Mouse (Mus musculus) erythroid progenitor cell, adult 5-6 weeks (primary cell): ENCODE measurements around the gene Wwox. TPM values are rescaled to one million over a fixed set of nuclear protein-coding genes. Genes with fewer than 3 reads are reported as not detected.

ENCODE experiments used
- ATAC-seq: replicated peaks from 2 replicates; pipeline ENCODE4 v1.8.0; 2016; ENCODE audit warnings: moderate number of reproducible peaks, mild to moderate bottlenecking, moderate TSS enrichment, inconsistent platforms; ENCODE audit not compliant: poor library complexity, low FRiP score, severe bottlenecking
- total RNA-seq, 2 experiments: library from RNA; stranded (forward) in 1 of 2; stranded (reverse) in 1 of 2; fragments of 150-400 nt in 1 of 2; fragments of 186-747, 209-891 nt in 1 of 2; gene quantifications; 2 replicates each; pipeline versions ENCODE4 v1.2.3 to v1.2.4; 2015 to 2017; ENCODE audit warnings: low replicate concordance in 2 of 2

The Wwox gene
- total RNA-seq, 2 experiments from 2014 or later = 3.8 to 3.9 TPM

- ATAC-seq = no peak
Observed at GRCm38 (mm10) chr8:115159208-115159607, 719.8 kb downstream of the Wwox start.

GRCm38 (mm10) chr8:115159711-115160374, 720.4 kb downstream of the Wwox start:
- no peak for ATAC-seq

- no peak for ATAC-seq
Observed at GRCm38 (mm10) chr8:115160407-115160806, 721.0 kb downstream of the Wwox start.

- no peak for ATAC-seq
Observed at GRCm38 (mm10) chr8:115161520-115161919, 722.1 kb downstream of the Wwox start.

GRCm38 (mm10) chr8:115164872-115165271, 725.4 kb downstream of the Wwox start:
- ATAC-seq = no peak

GRCm38 (mm10) chr8:115173634-115174081, 734.2 kb downstream of the Wwox start:
- ATAC-seq = no peak

GRCm38 (mm10) chr8:115185431-115185964, 746.0 kb downstream of the Wwox start:
- ATAC-seq = no peak

GRCm38 (mm10) chr8:115186121-115186811, 746.8 kb downstream of the Wwox start:
- no peak for ATAC-seq

- ATAC-seq = no peak
Observed at GRCm38 (mm10) chr8:115186882-115187281, 747.4 kb downstream of the Wwox start.

GRCm38 (mm10) chr8:115188446-115188845, 749.0 kb downstream of the Wwox start:
- ATAC-seq = no peak

DNA sequence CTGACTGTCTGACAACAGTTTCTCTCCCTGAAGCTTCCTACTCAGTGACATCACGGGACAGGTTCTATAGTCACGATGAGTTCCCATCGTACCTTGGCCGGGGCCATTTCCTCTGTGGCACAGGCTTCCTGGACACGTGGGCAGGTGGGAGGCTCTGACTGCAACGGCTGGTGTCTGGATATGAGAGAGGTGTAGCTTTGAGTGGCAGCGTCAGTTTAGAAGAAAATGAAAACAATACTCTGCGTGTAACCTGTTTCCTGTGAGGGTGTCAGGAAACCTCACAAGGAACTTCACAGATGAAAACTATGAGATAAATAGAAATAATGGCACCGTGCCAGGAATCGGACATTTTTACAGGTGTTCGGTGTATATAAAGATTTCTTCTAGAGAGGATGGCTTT, 750.4 kb downstream of the Wwox start:
- no peak for ATAC-seq

- ATAC-seq = no peak
Observed at GRCm38 (mm10) chr8:115193767-115194166, 754.3 kb downstream of the Wwox start.

- no peak for ATAC-seq
Observed at GRCm38 (mm10) chr8:115195334-115195733, 755.9 kb downstream of the Wwox start.

DNA sequence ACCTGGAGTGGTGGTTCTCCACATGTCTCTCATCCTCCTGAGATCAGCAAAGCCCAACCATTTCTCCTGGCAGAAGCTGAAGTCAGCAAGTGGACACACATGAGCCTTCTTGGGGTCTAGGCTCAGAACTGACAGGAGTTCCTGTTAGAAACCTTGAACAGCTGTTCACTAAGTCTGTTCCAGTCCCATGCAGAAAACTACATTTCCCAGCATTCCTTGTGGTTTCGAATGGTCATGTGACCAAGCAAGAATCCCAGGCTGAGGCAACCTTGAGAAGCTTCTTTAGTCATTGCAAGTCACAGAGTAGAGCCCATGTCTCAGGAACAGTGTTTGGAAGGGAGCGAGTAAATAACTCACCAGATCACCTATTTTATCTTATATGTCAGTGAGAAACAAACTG, 757.4 kb downstream of the Wwox start:
- ATAC-seq = no peak

GRCm38 (mm10) chr8:115199204-115199603, 759.7 kb downstream of the Wwox start:
- ATAC-seq = no peak

GRCm38 (mm10) chr8:115199616-115200150, 760.2 kb downstream of the Wwox start:
- ATAC-seq = no peak

DNA sequence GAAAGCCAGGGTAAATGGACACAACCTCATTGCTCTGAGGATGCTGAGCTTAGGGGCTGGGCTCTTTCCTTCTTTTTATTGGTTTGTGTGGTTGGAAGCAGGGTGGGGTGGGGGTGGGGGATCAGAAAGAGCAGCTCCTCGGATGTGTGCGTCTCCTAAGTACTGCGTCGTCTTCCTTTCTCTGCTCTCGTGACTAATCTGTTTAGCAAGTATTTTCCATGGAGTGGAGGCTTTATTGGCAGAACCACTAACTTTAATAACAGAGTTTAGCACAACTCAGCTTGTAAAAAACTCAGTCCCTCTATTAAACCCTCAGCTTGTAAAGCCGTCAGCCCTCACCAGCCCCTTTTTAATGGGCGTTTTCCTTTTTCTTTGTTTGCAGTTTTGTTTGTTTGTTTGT, 762.3 kb downstream of the Wwox start:
- no peak for ATAC-seq

DNA sequence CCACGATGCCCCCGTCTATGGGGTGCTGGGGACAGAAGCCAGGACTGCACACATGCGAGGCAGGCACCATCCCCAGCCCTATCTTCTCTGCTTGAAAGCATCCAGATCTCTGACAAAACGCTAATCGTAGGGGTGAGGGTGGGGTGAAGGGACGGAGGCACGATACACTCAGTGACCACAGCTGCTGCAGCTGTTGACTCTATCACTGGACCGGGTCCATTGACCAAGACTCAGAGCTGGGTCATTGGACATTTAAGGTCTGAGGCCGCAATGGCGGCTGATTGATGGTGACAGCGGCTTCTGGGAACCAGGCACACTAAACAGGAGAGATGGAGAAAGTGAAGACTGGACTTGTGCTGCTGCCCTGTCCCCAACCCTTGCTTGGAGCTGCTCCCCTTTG, 768.0 kb downstream of the Wwox start:
- ATAC-seq = no peak

- ATAC-seq = no peak
Observed at GRCm38 (mm10) chr8:115208415-115209192, 769.1 kb downstream of the Wwox start.

- no peak for ATAC-seq
Observed at GRCm38 (mm10) chr8:115210014-115210413, 770.6 kb downstream of the Wwox start.
